Mouse (Mus musculus): ENCODE data around the gene Eci2.

- TF ChIP-seq POLR2A (IDR thresholded peaks at IDR 0.05; ENCODE audit: insufficient read depth, low read depth, low read length) (peak; percentile 90), CTCF (IDR thresholded peaks at IDR 0.05) (no peak)
These were observed 32.7 kb downstream of the Eci2 start for GRCm38 (mm10) chr13:34993983-34994811.
